Mouse (Mus musculus) liver, embryonic 11.5 days (tissue): ENCODE results near the gene Chrm5. TPM values are rescaled to one million over a fixed set of nuclear protein-coding genes. Genes with fewer than 3 reads are reported as not detected.

Experiments used
- ATAC-seq: fragments of 200-750 bp; cut with Nextera tagmentation; replicated peaks from 2 replicates; pipeline ENCODE4 v1.8.0; 2017; ENCODE audit warnings: moderate number of reproducible peaks, mild to moderate bottlenecking, moderate TSS enrichment, moderate library complexity; ENCODE audit not compliant: low FRiP score
- DNase-seq: peaks from one replicate; pipeline ENCODE4 v3.0.0-alpha.2; 2017; ENCODE audit warnings: low spot score
- H3K27ac ChIP-seq: fragments of 300-500 bp; sonication (generic); 2 replicates; pipeline ENCODE4 v1.5.1; 2014; ENCODE audit warnings: mild to moderate bottlenecking, low read depth, low read length, control low read depth
- H3K27me3 ChIP-seq: fragments of 300-500 bp; sonication (generic); replicated peaks from 2 replicates; pipeline ENCODE4 v1.6.1; 2014; ENCODE audit warnings: low read length, mixed read lengths; ENCODE audit not compliant: control insufficient read depth, insufficient read depth
- H3K36me3 ChIP-seq: fragments of 300-500 bp; sonication (generic); 2 replicates; pipeline ENCODE4 v1.6.1; 2014; ENCODE audit warnings: mild to moderate bottlenecking, low read length, moderate library complexity, mixed read lengths; ENCODE audit not compliant: control insufficient read depth, insufficient read depth
- H3K4me1 ChIP-seq: fragments of 300-500 bp; sonication (generic); replicated peaks from 2 replicates; pipeline ENCODE4 v1.6.1; 2014; ENCODE audit warnings: low read length, mixed read lengths; ENCODE audit not compliant: control insufficient read depth, insufficient read depth
- H3K4me2 ChIP-seq: fragments of 300-500 bp; sonication (generic); 2 replicates; pipeline ENCODE4 v1.6.1; 2014; ENCODE audit warnings: mild to moderate bottlenecking, control low read depth, moderate library complexity
- H3K4me3 ChIP-seq: fragments of 300-500 bp; sonication (generic); 2 replicates; pipeline ENCODE4 v1.5.1; 2014; ENCODE audit warnings: low read depth, low read length, control low read depth
- H3K9ac ChIP-seq: fragments of 300-500 bp; sonication (generic); 2 replicates; pipeline ENCODE4 v1.6.1; 2014; ENCODE audit warnings: low read depth, low read length, control low read depth
- H3K9me3 ChIP-seq: fragments of 300-500 bp; sonication (generic); 2 replicates; pipeline ENCODE4 v1.6.1; 2016; ENCODE audit warnings: low read length, inconsistent platforms, mixed read lengths; ENCODE audit not compliant: control insufficient read depth
- WGBS: fragments of 180-500 bp; shearing (Covaris S2); extraction: QIAGEN DNeasy Blood & Tissue Kit; methylation state at CpG from one replicate; pipeline ENCODE4 v1.1.7; 2014; 5-methylcytosine and 5-hydroxymethylcytosine counted together
- polyA plus RNA-seq: library from polyadenylated mRNA; unstranded; fragments of >200 nt; fragmentation: Nextera tagmentation; extraction: Ambion mirVana; gene quantifications from 2 replicates; pipeline ENCODE4 v1.2.1, GENCODE M21; 2014

Chrm5 gene
- polyA plus RNA-seq: not detected in 2 replicates

- Histone ChIP-seq H3K4me1 (no peaks in the 10 kb centered on the region), H3K36me3 (no peaks in the 10 kb centered on the region), H3K27ac (no peak within 1 kb of the TSS), H3K4me3 (no peak within 1 kb of the TSS), H3K9me3 (no peaks in the 10 kb centered on the region), H3K9ac (no peak within 1 kb of the TSS), H3K27me3 (no peaks in the 10 kb centered on the region), H3K4me2 (no peak within 1 kb of the TSS)
- 88% methylated on average over 5 of the region's 5 CpGs for whole genome bisulfite sequencing
- no peak for ATAC-seq
- DNase-seq: no peak
Measured at GRCm38 (mm10) chr2:112480669-112481068, at the start of gene Chrm5. TSS of gene Chrm5 (minus strand) at chr2:112480769.

- no peaks in the 10 kb centered on the region for H3K4me1 ChIP-seq
- no peaks in the 10 kb centered on the region for H3K27me3 ChIP-seq
- no peak for DNase-seq
- no peak for ATAC-seq
- no peak overlapping the region for H3K9ac ChIP-seq
- no peak overlapping the region for H3K4me2 ChIP-seq
- WGBS: 82% methylated on average over 3 of the region's 3 CpGs
- H3K36me3 ChIP-seq: no peaks in the 10 kb centered on the region
- no peak overlapping the region for H3K27ac ChIP-seq
- no peak overlapping the region for H3K4me3 ChIP-seq
- no peaks in the 10 kb centered on the region; the same call in none of the 2 replicates for H3K9me3 ChIP-seq
Measured at GRCm38 (mm10) chr2:112526933-112527332, 46.4 kb upstream of the Chrm5 start.

- DNase-seq (no peak), ATAC-seq (no peak)
- Histone ChIP-seq H3K4me2 (no peak overlapping the region), H3K36me3 (no peaks in the 10 kb centered on the region), H3K9ac (no peak overlapping the region), H3K27ac (no peak overlapping the region), H3K9me3 (no peaks in the 10 kb centered on the region), H3K27me3 (no peaks in the 10 kb centered on the region), H3K4me1 (no peaks in the 10 kb centered on the region), H3K4me3 (no peak overlapping the region)
- WGBS: 84% methylated on average over 4 of the region's 4 CpGs
Measured at GRCm38 (mm10) chr2:112520526-112521482, 40.2 kb upstream of the Chrm5 start.

- no peaks in the 10 kb centered on the region; the same call in 1 of the 2 replicates for H3K36me3 ChIP-seq
- DNase-seq: no peak
- no peak overlapping the region for H3K4me2 ChIP-seq
- H3K4me3 ChIP-seq: no peak overlapping the region
- no peak for ATAC-seq
- H3K4me1 ChIP-seq: no peaks in the 10 kb centered on the region
- H3K9ac ChIP-seq: no peak overlapping the region
- H3K27me3 ChIP-seq: no peaks in the 10 kb centered on the region
- no peak overlapping the region for H3K27ac ChIP-seq
- H3K9me3 ChIP-seq: no peaks in the 10 kb centered on the region
Measured at GRCm38 (mm10) chr2:112518541-112518940, 38.0 kb upstream of the Chrm5 start.

GRCm38 (mm10) chr2:112517218-112517617 is 36.6 kb upstream of the Chrm5 start:
- no peaks in the 10 kb centered on the region for H3K27me3 ChIP-seq
- H3K36me3 ChIP-seq: no peaks in the 10 kb centered on the region; the same call in 1 of the 2 replicates
- no peaks in the 10 kb centered on the region for H3K9me3 ChIP-seq
- H3K4me1 ChIP-seq: no peaks in the 10 kb centered on the region; the same call in 1 of the 2 replicates
- DNase-seq (no peak), ATAC-seq (no peak)
- H3K4me2 ChIP-seq: no peak overlapping the region
- H3K4me3 ChIP-seq: no peak overlapping the region
- 80% methylated on average over 3 of the region's 3 CpGs for WGBS
- H3K9ac ChIP-seq: no peak overlapping the region
- no peak overlapping the region for H3K27ac ChIP-seq

GRCm38 (mm10) chr2:112516728-112517127 is 36.2 kb upstream of the Chrm5 start:
- no peaks in the 10 kb centered on the region; the same call in 1 of the 2 replicates for H3K36me3 ChIP-seq
- ATAC-seq (no peak), DNase-seq (no peak)
- H3K4me1 ChIP-seq: no peaks in the 10 kb centered on the region; the same call in 1 of the 2 replicates
- WGBS: 75% methylated on average over 3 of the region's 3 CpGs
- H3K27me3 ChIP-seq: no peaks in the 10 kb centered on the region
- H3K4me2 ChIP-seq: no peak overlapping the region
- H3K9ac ChIP-seq: no peak overlapping the region
- H3K27ac ChIP-seq: no peak overlapping the region
- H3K4me3 ChIP-seq: no peak overlapping the region
- H3K9me3 ChIP-seq: no peaks in the 10 kb centered on the region

- Histone ChIP-seq H3K36me3 (no peaks in the 10 kb centered on the region; the same call in 1 of the 2 replicates), H3K4me3 (no peak overlapping the region), H3K9ac (no peak overlapping the region), H3K9me3 (no peaks in the 10 kb centered on the region), H3K4me1 (peaks cover 14% of the 10 kb centered on the region), H3K4me2 (no peak overlapping the region), H3K27ac (no peak overlapping the region), H3K27me3 (no peaks in the 10 kb centered on the region)
- ATAC-seq (no peak), DNase-seq (no peak)
- WGBS: 95% methylated on average over 1 of the region's 1 CpGs
Measured at GRCm38 (mm10) chr2:112513036-112513435, 32.5 kb upstream of the Chrm5 start.

- H3K36me3 ChIP-seq: no peaks in the 10 kb centered on the region
- DNase-seq: peak; percentile 66
- no peak overlapping the region for H3K27ac ChIP-seq
- H3K9ac ChIP-seq: no peak overlapping the region
- H3K4me1 ChIP-seq: peaks cover 17% of the 10 kb centered on the region
- ATAC-seq: peak; percentile 95
- H3K9me3 ChIP-seq: no peaks in the 10 kb centered on the region
- H3K4me3 ChIP-seq: no peak overlapping the region
- 55% methylated on average over 4 of the region's 4 CpGs for WGBS
- no peaks in the 10 kb centered on the region for H3K27me3 ChIP-seq
- H3K4me2 ChIP-seq: peak overlapping the region; percentile 62
Measured at GRCm38 (mm10) chr2:112510140-112510539, 29.6 kb upstream of the Chrm5 start.

- H3K27ac ChIP-seq: no peak overlapping the region
- no peak for ATAC-seq
- H3K9ac ChIP-seq: no peak overlapping the region
- H3K4me1 ChIP-seq: peaks cover 17% of the 10 kb centered on the region
- no peak overlapping the region for H3K4me3 ChIP-seq
- no peaks in the 10 kb centered on the region for H3K9me3 ChIP-seq
- no peak for DNase-seq
- no peaks in the 10 kb centered on the region for H3K27me3 ChIP-seq
- H3K4me2 ChIP-seq: no peak overlapping the region
- 89% methylated on average over 1 of the region's 1 CpGs for WGBS
- no peaks in the 10 kb centered on the region for H3K36me3 ChIP-seq
Measured at GRCm38 (mm10) chr2:112507444-112507843, 26.9 kb upstream of the Chrm5 start.
